Comparison of ENCODE assay signal across 8 mouse cellular contexts in the genomic region with DNA sequence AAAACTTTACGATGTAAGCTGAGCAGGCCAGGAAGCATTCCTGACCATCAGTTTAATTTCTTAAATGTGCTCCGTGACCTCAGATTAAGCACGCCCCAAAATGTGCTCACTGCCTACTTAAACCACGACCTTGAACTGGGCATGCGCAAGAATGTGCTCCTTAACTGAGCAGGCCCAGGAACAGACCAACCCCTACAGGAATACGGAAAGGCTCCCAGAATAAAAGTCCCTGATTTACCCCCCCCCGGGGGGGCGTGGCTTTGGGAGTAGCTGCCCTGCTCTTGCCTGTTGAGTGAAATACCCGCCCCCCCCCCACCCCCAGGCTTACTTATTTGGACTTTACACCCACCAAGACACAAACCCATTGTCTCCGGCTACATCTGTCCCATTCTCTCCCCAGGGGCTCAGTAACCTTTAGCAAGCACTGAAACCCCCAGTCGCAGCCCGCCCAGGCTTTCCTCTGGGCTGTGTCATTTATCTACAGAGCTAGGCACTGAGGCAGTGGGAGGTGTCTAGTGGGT. TPM values are rescaled to one million over a fixed set of nuclear protein-coding genes. Genes with fewer than 3 reads are reported as not detected.
DNase-seq lines count a peak whose midpoint lies in the region; ATAC-seq lines count a peak whose summit lies in the region.

No protein-coding gene starts in this region.

- no peak overlapping the region for H3K9ac ChIP-seq in forebrain, embryonic 11.5 days (ENCODE audit: low read length)
- no peak overlapping the region for H3K9ac ChIP-seq in forebrain, embryonic 13.5 days
- no peak overlapping the region for H3K9ac ChIP-seq in intestine, embryonic 16.5 days (ENCODE audit: low read depth, low read length)
- no peak overlapping the region for H3K9ac ChIP-seq in midbrain, embryonic 14.5 days (replicated peaks; ENCODE audit: low read length)

- no peaks in the 10 kb centered on the region for H3K27me3 ChIP-seq in forebrain, embryonic 11.5 days (ENCODE audit: control insufficient read depth, insufficient read depth, low read length)
- no peaks in the 10 kb centered on the region for H3K27me3 ChIP-seq in forebrain, embryonic 13.5 days
- H3K27me3 ChIP-seq in intestine, embryonic 16.5 days (replicated peaks; ENCODE audit: control insufficient read depth, insufficient read depth, low read length): no peaks in the 10 kb centered on the region
- no peaks in the 10 kb centered on the region for H3K27me3 ChIP-seq in midbrain, embryonic 14.5 days (ENCODE audit: control insufficient read depth, insufficient read depth, low read length)

- no peak overlapping the region for H3K4me3 ChIP-seq in forebrain, embryonic 11.5 days (ENCODE audit: low read depth, low read length)
- no peak overlapping the region for H3K4me3 ChIP-seq in forebrain, embryonic 13.5 days
- H3K4me3 ChIP-seq in intestine, embryonic 16.5 days (ENCODE audit: low read length): no peak overlapping the region
- H3K4me3 ChIP-seq in midbrain, embryonic 14.5 days (replicated peaks; ENCODE audit: low read depth, low read length): no peak overlapping the region

- H3K9me3 ChIP-seq in forebrain, embryonic 11.5 days (ENCODE audit: control insufficient read depth, low read length): no peaks in the 10 kb centered on the region
- no peaks in the 10 kb centered on the region for H3K9me3 ChIP-seq in forebrain, embryonic 13.5 days (replicated peaks)
- H3K9me3 ChIP-seq in intestine, embryonic 16.5 days (ENCODE audit: control insufficient read depth, low read length): no peaks in the 10 kb centered on the region
- no peaks in the 10 kb centered on the region for H3K9me3 ChIP-seq in midbrain, embryonic 14.5 days (ENCODE audit: control insufficient read depth, low read length)

- no peaks in the 10 kb centered on the region for H3K36me3 ChIP-seq in forebrain, embryonic 11.5 days (ENCODE audit: control insufficient read depth, insufficient read depth, low read length)
- no peaks in the 10 kb centered on the region for H3K36me3 ChIP-seq in forebrain, embryonic 13.5 days (ENCODE audit: poor library complexity, severe bottlenecking)
- H3K36me3 ChIP-seq in intestine, embryonic 16.5 days (ENCODE audit: control insufficient read depth, insufficient read depth, low read length): no peaks in the 10 kb centered on the region
- H3K36me3 ChIP-seq in midbrain, embryonic 14.5 days (ENCODE audit: control insufficient read depth, insufficient read depth, low read length): no peaks in the 10 kb centered on the region

- peak; percentile 65 for DNase-seq in forebrain, embryonic 11.5 days (ENCODE audit: low spot score)
- peak; percentile 66 for DNase-seq in adrenal gland, postnatal 10 days
- peak; percentile 32 for DNase-seq in midbrain, embryonic 14.5 days
- no peak for DNase-seq in layer of hippocampus, adult 9-10 months (ENCODE audit: low spot score)
- DNase-seq in spleen, adult 12 weeks (ENCODE audit: low spot score): no peak

- peaks cover 3% of the 10 kb centered on the region; the same call in 1 of the 2 replicates for H3K4me1 ChIP-seq in forebrain, embryonic 11.5 days (replicated peaks; ENCODE audit: control insufficient read depth, insufficient read depth, low read length)
- H3K4me1 ChIP-seq in forebrain, embryonic 13.5 days: no peaks in the 10 kb centered on the region
- 0 out of 2 replicates have a peak, but pooled peaks cover 4% of the 10 kb centered on the region for H3K4me1 ChIP-seq in intestine, embryonic 16.5 days (ENCODE audit: control insufficient read depth, insufficient read depth, low read length)
- H3K4me1 ChIP-seq in midbrain, embryonic 14.5 days (ENCODE audit: control insufficient read depth, insufficient read depth, low read length): no peaks in the 10 kb centered on the region

- no peak for ATAC-seq in forebrain, embryonic 11.5 days (replicated peaks; ENCODE audit: low FRiP score)
- no peak for ATAC-seq in forebrain, embryonic 13.5 days
- ATAC-seq in intestine, embryonic 16.5 days: 0 out of 2 replicates have a peak, but pooled peaks have one; percentile 42
- ATAC-seq in midbrain, embryonic 14.5 days (ENCODE audit: low FRiP score, low TSS enrichment): no peak
- ATAC-seq in erythroblast, adult 5-6 weeks (replicated peaks; ENCODE audit: low FRiP score, poor library complexity, severe bottlenecking): no peak

- no peak overlapping the region for H3K27ac ChIP-seq in forebrain, embryonic 11.5 days (ENCODE audit: low read depth, low read length)
- no peak overlapping the region for H3K27ac ChIP-seq in forebrain, embryonic 13.5 days
- no peak overlapping the region for H3K27ac ChIP-seq in intestine, embryonic 16.5 days (ENCODE audit: low read length)
- H3K27ac ChIP-seq in midbrain, embryonic 14.5 days (replicated peaks; ENCODE audit: low read depth, low read length): no peak overlapping the region

- H3K4me2 ChIP-seq in forebrain, embryonic 11.5 days (ENCODE audit: low read depth, low read length, severe bottlenecking): no peak overlapping the region
- no peak overlapping the region for H3K4me2 ChIP-seq in forebrain, embryonic 13.5 days
- no peak overlapping the region for H3K4me2 ChIP-seq in intestine, embryonic 16.5 days (ENCODE audit: low read depth, low read length)
- H3K4me2 ChIP-seq in midbrain, embryonic 14.5 days (ENCODE audit: low read length): no peak overlapping the region

- WGBS in forebrain, embryonic 11.5 days: 29% methylated on average over 12 of the region's 12 CpGs
- WGBS in forebrain, embryonic 13.5 days: 38% methylated on average over 11 of the region's 12 CpGs
- 37% methylated on average over 12 of the region's 12 CpGs for WGBS in intestine, embryonic 16.5 days
- 32% methylated on average over 12 of the region's 12 CpGs for WGBS in midbrain, embryonic 14.5 days

RNA-seq across cellular contexts. Expression of a gene that starts 48.9 kb away (rescaled TPM):
- 1.0 and 1.1 TPM in 2 replicates for polyA plus RNA-seq in forebrain, embryonic 11.5 days (2014; fragmentation: Nextera tagmentation; extraction: Ambion mirVana)
- polyA plus RNA-seq in forebrain, embryonic 13.5 days (2015; fragmentation: Nextera tagmentation; extraction: Ambion mirVana): 0.71 and 1.3 TPM in 2 replicates
- 10 to 100 TPM; 37.8 to 39.8 TPM for total RNA-seq in adrenal gland, postnatal 10 days (2021)
- polyA plus RNA-seq in intestine, embryonic 16.5 days (2015; fragmentation: Nextera tagmentation; extraction: Ambion mirVana): 13.3 and 14.9 TPM in 2 replicates
- polyA plus RNA-seq in midbrain, embryonic 14.5 days (2014; fragmentation: Nextera tagmentation; extraction: Ambion mirVana): 3.5 and 3.8 TPM in 2 replicates
- not detected in 2 replicates for total RNA-seq in erythroblast, adult 5-6 weeks (2015; ENCODE audit: low replicate concordance)
- total RNA-seq in erythroblast, adult 5-6 weeks (2017; ENCODE audit: low replicate concordance): 0.14 TPM in 1 of 2 replicates, not detected in the other

RNA-seq across cellular contexts. Expression of a gene that starts 49.8 kb away (rescaled TPM):
- polyA plus RNA-seq in forebrain, embryonic 11.5 days (2014; fragmentation: Nextera tagmentation; extraction: Ambion mirVana): 0.47 TPM in 1 of 2 replicates, not detected in the other
- polyA plus RNA-seq in forebrain, embryonic 13.5 days (2015; fragmentation: Nextera tagmentation; extraction: Ambion mirVana): 0.40 and 0.45 TPM in 2 replicates
- total RNA-seq in adrenal gland, postnatal 10 days (2021): 1 to 10 TPM; 4.5 to 4.6 TPM
- 1.6 and 1.7 TPM in 2 replicates for polyA plus RNA-seq in intestine, embryonic 16.5 days (2015; fragmentation: Nextera tagmentation; extraction: Ambion mirVana)
- 0.39 and 0.58 TPM in 2 replicates for polyA plus RNA-seq in midbrain, embryonic 14.5 days (2014; fragmentation: Nextera tagmentation; extraction: Ambion mirVana)
- 6.5 and 11.9 TPM in 2 replicates for total RNA-seq in erythroblast, adult 5-6 weeks (2015; ENCODE audit: low replicate concordance)
- 5.2 and 6.1 TPM in 2 replicates for total RNA-seq in erythroblast, adult 5-6 weeks (2017; ENCODE audit: low replicate concordance)

Comparison
In these comparisons a context has a peak if more than half of its experiments do, and no peak if none do; other contexts are left out.
1. DNase-seq: peak in forebrain, embryonic 11.5 days (single experiment), adrenal gland, postnatal 10 days (single experiment) and midbrain, embryonic 14.5 days (single experiment); none in layer of hippocampus, adult 9-10 months (single experiment) and spleen, adult 12 weeks (single experiment).